Mouse (Mus musculus) brain, embryonic 14.5 days (tissue): ENCODE measurements at regions not wholly inside any gene's neighbourhood (a gene's known extent, or its start where the extent isn't known, plus 50 kb on each side); places are given as distances from the start of the nearest gene placed in this dataset.

Experiments used
- DNase-seq: peaks from one replicate; pipeline ENCODE4 v3.0.0-alpha.2; 2011; ENCODE audit warnings: low read depth
- CTCF ChIP-seq: fragments of 200-500 bp; IDR thresholded peaks from 2 replicates; pipeline ENCODE4 v1.5.1; 2012; ENCODE audit warnings: inconsistent platforms, mild to moderate bottlenecking, moderate library complexity, borderline replicate concordance; ENCODE audit not compliant: insufficient read depth, insufficient read length; ENCODE audit errors: extremely low read depth
- POLR2A ChIP-seq: fragments of 200-500 bp; IDR thresholded peaks from 2 replicates; pipeline ENCODE4 v1.6.1; 2012; ENCODE audit warnings: mild to moderate bottlenecking, inconsistent platforms, borderline replicate concordance; ENCODE audit not compliant: poor library complexity, insufficient read depth, insufficient read length, severe bottlenecking; ENCODE audit errors: extremely low read depth

DNA sequence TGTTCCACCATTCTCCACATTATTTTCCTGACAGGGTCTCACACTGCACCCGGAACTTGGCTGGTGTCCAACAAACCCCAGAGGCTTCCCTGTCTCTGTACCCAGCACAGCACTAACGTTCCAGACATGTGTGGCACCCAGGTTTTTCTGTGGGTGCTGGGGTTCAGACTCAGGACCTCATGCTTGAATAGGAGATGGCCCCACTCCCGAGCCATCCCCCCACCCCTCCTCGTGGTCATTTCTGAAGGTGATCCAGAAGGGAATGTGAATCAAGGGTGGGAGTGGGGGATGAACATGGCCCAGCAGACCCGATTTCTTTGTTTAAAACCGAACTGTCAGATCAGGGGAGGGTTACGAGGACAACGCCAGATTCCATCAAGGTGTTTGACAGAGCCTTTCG is 245.6 kb downstream of the Tbc1d1 start:
- no peak for DNase-seq
- TF ChIP-seq POLR2A (no peak), CTCF (no peak)

DNA sequence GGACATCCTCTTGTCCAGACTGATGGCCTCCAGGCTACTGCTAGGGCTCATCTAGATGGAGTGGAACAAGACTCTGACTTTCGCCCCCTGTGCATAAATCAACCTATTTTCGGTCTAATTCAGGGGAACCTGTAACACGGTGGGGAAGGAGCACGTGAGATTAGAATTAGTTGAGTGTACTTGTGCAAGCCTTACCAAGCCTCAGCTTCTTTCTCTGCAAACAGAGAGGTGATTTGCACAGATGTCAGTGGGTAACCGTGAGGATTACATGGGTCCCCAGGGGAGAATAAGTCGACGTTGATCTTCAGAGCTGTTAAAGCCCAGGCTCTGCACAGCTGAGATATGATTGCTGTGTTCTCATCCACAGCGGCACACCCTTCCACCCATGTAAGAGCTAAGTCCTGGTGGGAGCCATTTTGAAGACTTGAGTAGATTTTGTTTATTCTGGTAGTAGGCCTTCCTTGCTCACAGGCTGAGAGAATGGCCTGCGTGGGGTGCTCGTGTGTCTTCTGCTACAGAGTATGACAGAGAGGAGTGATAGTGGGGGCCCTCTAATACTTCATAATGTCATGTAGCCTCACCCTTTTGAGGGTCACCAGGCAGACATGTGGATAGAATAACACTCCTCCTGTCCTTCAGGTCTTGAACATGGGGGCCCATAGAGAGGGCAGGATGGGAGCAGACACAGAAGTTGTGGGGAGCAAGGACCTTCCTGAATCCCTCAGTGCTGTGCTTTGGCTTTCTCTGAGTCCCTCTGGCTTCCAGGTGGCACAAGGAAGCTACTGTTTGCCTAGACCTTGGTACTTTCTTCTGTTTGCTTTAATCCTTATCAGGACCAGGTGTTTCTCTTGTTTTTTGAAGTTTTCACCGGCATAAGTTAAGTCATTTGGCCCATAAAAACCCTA is 247.2 kb downstream of the Tbc1d1 start:
- no peak for DNase-seq
- no peak for TF ChIP-seq CTCF
- TF ChIP-seq POLR2A = no peak

DNA sequence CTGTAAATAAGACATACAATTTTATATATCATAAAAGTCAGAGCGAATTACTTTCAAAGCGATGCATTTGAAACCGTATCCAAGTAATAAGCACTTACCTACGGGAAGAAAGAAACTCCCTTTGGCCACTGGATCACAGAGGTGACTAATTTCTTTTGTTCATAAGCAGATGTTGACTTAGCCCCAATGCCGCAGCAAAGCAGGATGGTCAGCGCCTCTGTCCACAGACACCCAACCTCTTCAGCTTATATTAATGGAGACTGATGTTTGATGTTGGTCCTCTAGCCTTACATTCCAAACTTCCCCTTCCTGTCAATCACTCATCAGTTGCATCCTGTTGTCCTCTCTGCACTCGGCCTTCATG is 247.9 kb downstream of the Tbc1d1 start:
- DNase-seq = no peak
- TF ChIP-seq CTCF (no peak), POLR2A (no peak)

DNA sequence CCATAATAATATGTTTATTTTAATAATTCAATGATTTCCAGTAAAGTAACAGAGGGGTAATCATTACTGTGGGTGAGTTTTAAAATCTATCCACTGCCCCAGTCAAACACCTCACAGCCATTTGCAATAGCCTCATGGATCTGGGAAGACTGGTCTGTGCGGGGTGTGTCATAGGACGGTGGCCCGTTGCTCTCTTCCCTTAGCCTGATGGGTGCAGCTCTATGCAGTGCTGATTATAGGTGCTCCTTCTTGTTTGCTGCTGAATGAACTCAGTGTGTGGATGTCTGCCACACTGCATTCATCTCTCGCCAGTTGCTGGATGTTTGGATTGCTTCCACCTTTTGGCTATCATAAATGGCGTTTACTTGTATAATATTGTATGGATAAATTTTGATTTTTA is 248.4 kb downstream of the Tbc1d1 start:
- DNase-seq = no peak
- no peak for TF ChIP-seq CTCF

DNA sequence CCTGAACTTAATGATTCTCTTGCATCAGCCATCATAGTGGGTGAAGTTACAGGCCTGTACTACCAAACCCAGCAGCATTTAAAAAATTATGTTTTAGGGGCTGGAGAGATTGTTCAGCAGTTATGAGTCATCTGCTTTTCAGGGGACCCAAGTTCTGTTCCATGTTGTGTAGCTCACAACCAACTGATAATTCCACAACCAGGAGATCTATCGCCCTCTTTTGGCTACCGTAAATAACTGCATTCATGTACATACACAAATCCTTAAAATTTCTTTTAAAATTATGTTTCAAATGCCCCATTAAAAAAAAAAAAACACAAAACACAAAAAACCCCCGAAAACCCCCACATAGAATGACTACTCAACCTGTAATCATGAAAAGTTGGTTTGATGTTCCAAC is 252.8 kb downstream of the Tbc1d1 start:
- no peak for DNase-seq
- TF ChIP-seq CTCF = no peak
- TF ChIP-seq POLR2A = no peak

DNA sequence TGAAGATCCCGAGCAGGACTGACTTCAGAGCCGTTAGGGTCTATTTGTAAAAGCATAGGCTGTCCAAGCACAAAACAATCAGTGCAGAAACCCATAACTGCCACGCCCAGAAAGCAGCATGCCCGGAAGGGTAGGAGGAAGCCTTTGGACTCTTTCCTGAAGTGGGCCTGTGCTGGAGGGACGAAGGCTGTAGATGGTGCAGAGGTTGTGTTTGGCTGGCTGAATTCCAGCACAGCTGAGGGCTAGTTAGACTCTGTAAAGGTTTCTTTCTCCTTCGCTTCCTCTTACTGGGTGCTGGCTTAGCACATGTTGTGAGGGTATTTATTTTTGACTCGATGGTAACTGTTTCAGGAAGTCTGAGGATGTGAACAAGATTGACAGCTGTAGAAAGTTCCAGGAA is 254.5 kb downstream of the Tbc1d1 start:
- peak; percentile 37 for DNase-seq
- no peak for TF ChIP-seq POLR2A
- TF ChIP-seq CTCF = no peak

DNA sequence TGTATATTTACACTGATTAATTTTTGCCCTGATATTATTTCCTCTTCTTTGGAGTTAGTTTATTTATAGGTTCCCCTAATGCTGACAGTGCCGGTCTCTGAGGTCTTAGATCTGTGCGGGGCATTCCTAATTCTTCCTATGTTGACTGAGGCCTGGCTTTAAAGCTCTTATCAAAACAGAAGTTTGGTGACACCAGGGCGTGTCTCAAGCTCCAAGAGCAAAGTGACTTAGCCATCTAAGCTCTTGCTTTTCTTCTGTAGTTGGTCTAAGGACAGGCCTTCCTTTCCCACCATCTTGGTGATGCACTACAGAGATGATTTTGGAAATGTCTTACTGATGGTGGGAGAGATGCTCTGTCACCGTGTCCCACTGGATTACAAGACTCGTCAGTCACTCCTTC is 258.4 kb downstream of the Tbc1d1 start:
- TF ChIP-seq CTCF (no peak), POLR2A (no peak)
- no peak for DNase-seq

DNA sequence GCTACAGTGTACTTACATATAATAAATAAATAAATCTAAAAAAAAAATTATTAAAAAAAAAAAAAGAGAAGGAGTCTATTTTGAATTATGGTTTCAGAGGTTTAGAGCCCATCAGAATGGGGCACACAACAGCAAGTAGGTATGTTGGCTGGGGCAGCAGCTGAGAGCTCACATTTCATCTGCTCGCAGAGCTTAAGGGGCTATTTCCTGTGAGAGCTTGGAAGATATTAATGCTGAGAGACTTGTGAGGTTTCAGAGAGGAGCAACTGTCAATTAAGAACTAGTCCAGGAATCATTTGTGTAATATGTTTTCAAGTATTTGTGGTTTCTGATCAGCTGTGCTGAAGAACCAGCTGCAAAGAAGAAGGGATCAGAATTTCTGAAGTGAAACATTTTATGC is 263.3 kb downstream of the Tbc1d1 start:
- DNase-seq = no peak
- no peak for TF ChIP-seq POLR2A
- no peak for TF ChIP-seq CTCF

DNA sequence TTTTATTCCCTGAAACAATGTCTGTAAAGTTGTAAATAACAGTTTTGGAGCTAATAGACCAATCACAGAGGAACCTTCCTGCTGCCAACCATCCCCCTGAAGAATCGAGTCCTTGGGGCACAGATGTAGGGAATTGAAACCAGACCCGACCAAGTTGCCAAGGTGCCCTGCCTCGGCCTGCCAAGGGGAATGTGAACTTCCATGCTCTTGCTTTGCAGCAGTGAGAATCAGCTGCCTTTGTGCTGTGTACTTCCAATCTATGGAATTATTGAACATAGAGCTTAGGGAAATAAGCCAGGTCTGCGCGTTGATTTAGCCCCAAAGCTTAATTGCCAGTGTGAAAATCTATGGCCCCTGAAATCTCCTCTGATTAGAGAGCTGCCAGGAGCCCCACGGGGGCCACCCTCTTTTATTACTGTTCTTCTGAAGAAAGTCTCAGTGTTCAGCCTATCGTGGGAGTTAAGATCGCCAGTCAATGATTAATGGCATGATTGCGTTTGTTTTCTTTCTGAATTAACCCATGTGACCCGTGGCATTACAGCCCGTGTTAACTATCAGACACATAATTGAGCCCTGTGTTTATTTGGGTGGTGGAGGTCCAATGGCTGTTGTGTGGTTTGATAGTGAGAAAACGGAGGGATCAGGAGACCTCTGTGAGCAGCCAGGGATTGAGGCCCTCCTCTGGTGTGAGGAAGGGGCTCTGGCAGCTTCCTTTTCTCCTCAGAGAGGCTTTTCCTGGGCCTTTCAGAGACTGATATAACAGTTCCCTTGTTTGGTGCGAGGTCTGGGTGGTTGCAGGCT is 266.9 kb downstream of the Tbc1d1 start:
- DNase-seq = peak; percentile 90
- TF ChIP-seq POLR2A = no peak
- TF ChIP-seq CTCF = no peak

DNA sequence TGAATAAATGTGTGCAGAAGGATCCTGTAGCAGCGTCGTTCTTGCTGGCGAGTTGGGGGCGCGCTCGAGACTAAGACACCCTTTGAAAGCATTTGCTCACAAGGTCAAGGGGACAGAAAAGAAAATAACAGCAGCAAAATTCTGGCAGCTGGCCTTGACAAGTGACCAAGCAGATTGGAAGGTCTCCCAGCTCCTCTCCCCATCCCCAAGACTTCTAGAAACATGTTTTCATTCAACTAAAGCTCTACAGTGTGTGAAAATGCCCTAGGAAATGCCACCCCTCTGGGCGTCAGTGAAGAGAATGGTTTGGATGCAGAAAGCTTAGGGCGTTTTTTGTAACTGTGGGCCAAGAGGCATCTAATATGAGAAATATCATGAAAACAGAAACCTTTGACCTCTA is 272.7 kb downstream of the Tbc1d1 start:
- TF ChIP-seq CTCF = no peak
- no peak for DNase-seq

DNA sequence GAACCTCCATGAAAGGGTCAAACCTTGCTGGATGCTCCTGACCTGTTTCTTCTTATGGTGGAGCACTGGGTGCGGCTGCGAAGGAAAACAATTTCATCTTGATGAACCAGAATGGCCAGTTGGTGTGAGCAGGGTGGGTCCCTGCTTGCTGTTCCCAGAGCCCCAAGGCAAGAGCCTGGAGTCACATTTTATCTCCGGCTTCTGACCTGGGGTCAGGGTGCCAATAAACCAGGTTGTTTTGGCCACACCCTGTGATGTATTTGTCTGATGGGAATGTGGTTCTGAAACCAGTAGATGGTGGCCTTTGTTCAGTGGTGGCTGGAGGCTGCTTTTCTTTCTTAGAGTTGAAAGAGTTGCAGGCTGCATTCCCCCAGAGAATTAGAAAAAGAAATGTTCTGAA is 274.4 kb downstream of the Tbc1d1 start:
- DNase-seq = no peak
- TF ChIP-seq POLR2A (no peak), CTCF (no peak)

DNA sequence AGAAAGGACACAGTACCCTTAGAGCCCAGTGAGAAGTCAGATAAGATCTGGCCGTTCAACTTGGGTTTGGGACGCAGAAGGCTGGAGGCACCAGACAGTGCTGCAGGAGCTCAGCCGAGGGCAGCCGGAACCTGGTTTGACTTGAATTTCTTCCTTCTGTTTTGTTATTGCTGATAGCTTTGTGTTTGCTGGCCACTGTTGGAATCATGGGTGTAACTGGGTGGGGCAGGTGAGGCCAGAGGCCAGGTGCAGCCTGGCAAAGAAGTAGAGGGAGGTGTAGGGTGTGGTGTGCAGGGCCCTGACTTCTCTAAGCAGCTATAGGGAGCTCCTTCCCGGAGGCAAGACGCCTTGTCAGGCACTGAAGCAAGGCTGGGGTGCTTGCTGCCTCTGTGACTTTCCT is 275.5 kb downstream of the Tbc1d1 start:
- DNase-seq = no peak

More for the DNA sequence above, 275.5 kb downstream of the Tbc1d1 start:
- no peak for TF ChIP-seq CTCF
- no peak for TF ChIP-seq POLR2A
